ENCODE assay signal across 8 mouse cellular contexts in the genomic region with DNA sequence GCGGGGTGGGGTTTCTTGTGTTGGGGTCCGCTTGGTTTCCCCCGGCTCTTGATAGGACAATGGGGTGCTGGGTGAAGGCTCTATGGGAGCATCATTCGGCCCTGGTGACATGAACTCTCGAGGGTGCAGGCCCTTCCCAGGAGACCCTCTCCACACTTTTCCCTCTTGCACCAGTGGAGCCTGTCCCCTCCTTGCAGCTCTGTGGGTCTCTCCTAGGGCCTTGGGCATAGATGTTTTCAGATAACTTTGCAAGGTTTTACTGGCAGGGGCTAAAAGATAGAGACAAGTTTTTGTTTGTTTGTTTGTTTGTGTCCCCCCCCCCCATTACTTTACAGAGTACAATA. TPM values are rescaled to one million over a fixed set of nuclear protein-coding genes. Genes with fewer than 3 reads are reported as not detected.
A peak's percentile ranks its signal among the peaks of the same experiment; 100 is the strongest.
DNase-seq lines count a peak whose midpoint lies in the region; ATAC-seq and TF ChIP-seq lines count a peak whose summit lies in the region.

No protein-coding gene starts in this region.

- no peak for DNase-seq in cerebellum, adult 2 months
- DNase-seq in cerebellum, adult 9-11 months, result no peak
- DNase-seq in thymus, adult 2 months, result no peak
- DNase-seq in thymus, postnatal 36 days, result no peak
- DNase-seq in liver, embryonic 14.5 days (ENCODE audit: low read depth in 3 of 3, low spot score in 3 of 3), result no peak
- no peak for DNase-seq in gastrocnemius, adult 18-20 months (ENCODE audit: low spot score)
- no peak for DNase-seq in cerebellum, adult 8-10 months

- no peaks in the 10 kb centered on the region for H3K27me3 ChIP-seq in cerebellum, adult 2 months (ENCODE audit: control insufficient read depth, insufficient read depth, low read length)
- no peaks in the 10 kb centered on the region for H3K27me3 ChIP-seq in thymus, adult 2 months (ENCODE audit: control insufficient read depth, insufficient read depth, low read length)
- no peaks in the 10 kb centered on the region for H3K27me3 ChIP-seq in liver, embryonic 14.5 days (ENCODE audit: control insufficient read depth, insufficient read depth, low read length)

- no peak for TF ChIP-seq EP300 in liver, embryonic 14.5 days (IDR thresholded peaks at IDR 0.05; ENCODE audit: low read depth)

- peak overlapping the region; percentile 75 for H3K4me2 ChIP-seq in liver, embryonic 14.5 days (ENCODE audit: low read depth)

- peak overlapping the region; percentile 50 for H3K9ac ChIP-seq in liver, embryonic 14.5 days (replicated peaks)

- peak overlapping the region; percentile 49 for H3K4me3 ChIP-seq in cerebellum, adult 2 months (replicated peaks; ENCODE audit: insufficient read depth, low read depth, low read length)
- peak overlapping the region; percentile 59 for H3K4me3 ChIP-seq in thymus, adult 2 months (ENCODE audit: control insufficient read depth, insufficient read depth, low read length)
- peak overlapping the region; percentile 49 to 61 for H3K4me3 ChIP-seq in liver, embryonic 14.5 days (ENCODE audit: insufficient read depth in 1 of 2, low read depth in 2 of 2, low read length in 2 of 2)

- 2% methylated on average over 5 of the region's 5 CpGs for WGBS in cerebellum, adult 2 months
- WGBS in thymus, adult 2 months, result 2% methylated on average over 5 of the region's 5 CpGs
- 4% methylated on average over 5 of the region's 5 CpGs for WGBS in liver, embryonic 14.5 days (ENCODE audit: insufficient replicate concordance)

- H3K27ac ChIP-seq in cerebellum, adult 2 months (ENCODE audit: insufficient read depth, low read length), result no peak overlapping the region
- no peak overlapping the region for H3K27ac ChIP-seq in thymus, adult 2 months (ENCODE audit: control insufficient read depth, insufficient read depth, low read length)
- H3K27ac ChIP-seq in liver, embryonic 14.5 days, result no peak overlapping the region

- no peaks in the 10 kb centered on the region for H3K36me3 ChIP-seq in thymus, adult 2 months (ENCODE audit: control insufficient read depth, insufficient read depth, low read length)
- H3K36me3 ChIP-seq in liver, embryonic 14.5 days (replicated peaks; ENCODE audit: control insufficient read depth, insufficient read depth, low read depth), result no peaks in the 10 kb centered on the region

- ATAC-seq in liver, embryonic 14.5 days (ENCODE audit: insufficient read depth), result no peak
- no peak for ATAC-seq in megakaryocyte progenitor cell, adult 5-6 weeks (replicated peaks; ENCODE audit: poor library complexity)

- H3K4me1 ChIP-seq in cerebellum, adult 2 months (ENCODE audit: control insufficient read depth, insufficient read depth, low read length), result no peaks in the 10 kb centered on the region
- H3K4me1 ChIP-seq in thymus, adult 2 months (replicated peaks; ENCODE audit: control insufficient read depth, insufficient read depth, low read length), result peaks cover 9% of the 10 kb centered on the region
- H3K4me1 ChIP-seq in liver, embryonic 14.5 days (replicated peaks; ENCODE audit: control insufficient read depth in 2 of 2, insufficient read depth in 2 of 2, low read length in 1 of 2), result peaks cover 0 to 2% of the 10 kb centered on the region in 2 experiments; a peak in 1 of 4 replicates

- H3K9me3 ChIP-seq in liver, embryonic 14.5 days (ENCODE audit: control insufficient read depth, low read length), result no peaks in the 10 kb centered on the region

- TF ChIP-seq CTCF in cerebellum, adult 2 months (IDR thresholded peaks at IDR 0.05; ENCODE audit: borderline replicate concordance, insufficient read depth, low read depth, low read length), result no peak
- TF ChIP-seq CTCF in thymus, adult 2 months (IDR thresholded peaks at IDR 0.05; ENCODE audit: borderline replicate concordance, control insufficient read depth, extremely low read depth, insufficient read depth, low read length, poor library complexity), result no peak
- no peak for TF ChIP-seq CTCF in liver, embryonic 14.5 days (IDR thresholded peaks at IDR 0.05; ENCODE audit: low read depth)

- TF ChIP-seq POLR2A in cerebellum, adult 2 months (IDR thresholded peaks at IDR 0.05; ENCODE audit: borderline replicate concordance, insufficient read depth, low read length), result no peak
- no peak for TF ChIP-seq POLR2A in thymus, adult 2 months (IDR thresholded peaks at IDR 0.05; ENCODE audit: control insufficient read depth, extremely low read depth, insufficient read depth, low read length, poor library complexity)

RNA-seq across cellular contexts. Expression of a gene that starts 0.9 kb away (rescaled TPM):
- polyA plus RNA-seq in cerebellum, adult 2 months (2012; rRNA removed), result 6.0 and 6.6 TPM in 2 replicates
- 1.2 and 1.3 TPM in 2 replicates for polyA plus RNA-seq in thymus, adult 2 months (2012; rRNA removed)
- polyA plus RNA-seq in liver, embryonic 14.5 days (2012; rRNA removed), result 0.30 and 0.35 TPM in 2 replicates
- polyA plus RNA-seq in liver, embryonic 14.5 days (2014; fragmentation: Nextera tagmentation; extraction: Ambion mirVana), result 0.46 and 0.92 TPM in 2 replicates
- 1 to 10 TPM; 2.3 to 3.1 TPM for total RNA-seq in gastrocnemius, adult 18-20 months (2021)
- total RNA-seq in megakaryocyte progenitor cell, adult 5-6 weeks (2015), result 0.71 and 1.6 TPM in 2 replicates
- 0.42 and 0.88 TPM in 2 replicates for total RNA-seq in megakaryocyte progenitor cell, adult 5-6 weeks (2017)
